Mouse (Mus musculus) left cerebral cortex, postnatal 25 days (tissue): ENCODE results near the gene Rhd. TPM values are rescaled to one million over a fixed set of nuclear protein-coding genes. Genes with fewer than 3 reads are reported as not detected.
"Not testable (repeated sequence)": the region's sequence is repeated elsewhere in the genome, so short reads cannot be mapped to it uniquely, and the experiment has no call there.

Experiments used
- DNase-seq, 2 experiments: peaks; one replicate each; pipeline ENCODE4 v3.0.0; 2022; ENCODE audit warnings: low spot score in 2 of 2, mixed read lengths in 1 of 2
- intact Hi-C: fragments of 180-260 bp; cut with DNase I; formaldehyde crosslinking; loops from one replicate; pipeline ENCODE4 v1.15.1; 2025
- total RNA-seq, 2 experiments: library from RNA; stranded (reverse); gene quantifications; 2 replicates each; pipeline ENCODE4 v1.2.3; 2021

The Rhd gene
- total RNA-seq, 2 experiments from 2014 or later = not detected

GRCm38 (mm10) chr4:134884364-134884763 lies 20.0 kb downstream of the Rhd start:
- intact Hi-C loops = loop anchor here (10.0 kb wide), 1 partner anchor 340 kb away; no protein-coding TSS in a partner anchor

GRCm38 (mm10) chr4:134892096-134892495 lies 27.8 kb downstream of the Rhd start:
- intact Hi-C loops = no loop called here
- peak; percentile 46 to 63 for DNase-seq

More at GRCm38 (mm10) chr4:134884364-134884763, 20.0 kb downstream of the Rhd start:
- peak in 1 of 2 experiments; percentile 14 for DNase-seq

GRCm38 (mm10) chr4:134897256-134897655 lies 32.9 kb downstream of the Rhd start:
- intact Hi-C loops = no loop called here

GRCm38 (mm10) chr4:134901126-134901525 lies 36.8 kb downstream of the Rhd start:
- intact Hi-C loops = no loop called here
- no peak for DNase-seq

More at GRCm38 (mm10) chr4:134897256-134897655, 32.9 kb downstream of the Rhd start:
- no peak for DNase-seq

GRCm38 (mm10) chr4:134903046-134903445 lies 38.7 kb downstream of the Rhd start:
- DNase-seq = no peak
- intact Hi-C loops = no loop called here

- intact Hi-C loops = loop anchor here (10.0 kb wide), 1 partner anchor 367 kb away; no protein-coding TSS in a partner anchor
- not testable (repeated sequence) for DNase-seq
Observed at GRCm38 (mm10) chr4:134911406-134911805, 47.1 kb downstream of the Rhd start.

GRCm38 (mm10) chr4:134913413-134913812 lies 49.1 kb downstream of the Rhd start:
- intact Hi-C loops = loop anchor here (10.0 kb wide), 1 partner anchor 369 kb away; no protein-coding TSS in a partner anchor
- peak in 1 of 2 experiments; percentile 44 for DNase-seq

- intact Hi-C loops = loop anchor here (10.0 kb wide), 1 partner anchor 369 kb away; no protein-coding TSS in a partner anchor
- peak; percentile 55 to 64 for DNase-seq
Observed at GRCm38 (mm10) chr4:134914122-134914863, 50.0 kb downstream of the Rhd start.

GRCm38 (mm10) chr4:134914864-134915209 lies 50.5 kb downstream of the Rhd start, which contains the start of gene Tmem50a:
TSS of gene Tmem50a (minus strand) at chr4:134915024.
- intact Hi-C loops = loop anchor here (10.0 kb wide), 1 partner anchor 370 kb away; no protein-coding TSS in a partner anchor
- DNase-seq = peak; percentile 90 to 93

GRCm38 (mm10) chr4:134915223-134916050 lies 51.1 kb downstream of the Rhd start:
- no peak for DNase-seq
- intact Hi-C loops = loop anchor here (10.0 kb wide), 1 partner anchor 371 kb away; no protein-coding TSS in a partner anchor

- intact Hi-C loops = loop anchor here (10.0 kb wide), 1 partner anchor 372 kb away; no protein-coding TSS in a partner anchor
- DNase-seq = no peak
Observed at GRCm38 (mm10) chr4:134917194-134917593, 52.9 kb downstream of the Rhd start.

GRCm38 (mm10) chr4:134918381-134918780 lies 54.0 kb downstream of the Rhd start:
- intact Hi-C loops = loop anchor here (10.0 kb wide), 1 partner anchor 374 kb away; no protein-coding TSS in a partner anchor
- DNase-seq = no peak

- intact Hi-C loops = loop anchor here (10.0 kb wide), 1 partner anchor 375 kb away; no protein-coding TSS in a partner anchor
- DNase-seq = no peak
Observed at GRCm38 (mm10) chr4:134919733-134920540, 55.6 kb downstream of the Rhd start.

- DNase-seq = no peak
- intact Hi-C loops = no loop called here
Observed at GRCm38 (mm10) chr4:134920631-134921030, 56.3 kb downstream of the Rhd start.

GRCm38 (mm10) chr4:134921703-134922102 lies 57.4 kb downstream of the Rhd start:
- no peak for DNase-seq

GRCm38 (mm10) chr4:134922111-134922924 lies 58.0 kb downstream of the Rhd start:
- no peak for DNase-seq
- intact Hi-C loops = no loop called here

More at GRCm38 (mm10) chr4:134921703-134922102, 57.4 kb downstream of the Rhd start:
- intact Hi-C loops = no loop called here

- intact Hi-C loops = no loop called here
- DNase-seq = peak; percentile 51 to 53
Observed at GRCm38 (mm10) chr4:134922925-134923244, 58.5 kb downstream of the Rhd start.

- peak; percentile 98 to 99 for DNase-seq
- intact Hi-C loops = no loop called here
Observed at GRCm38 (mm10) chr4:134923258-134924018, 59.1 kb downstream of the Rhd start, which contains the start of gene Rsrp1. TSS of gene Rsrp1 (plus strand) at chr4:134923592.
